Mouse (Mus musculus): Measurements from ENCODE around the gene Gstp2.

Gene Gstp2

GRCm38 (mm10) chr19:4045966-4046865 is at the start of gene Gstp2:
TSS of gene Gstp2 (minus strand) at chr19:4046023.
- DNase-seq (ENCODE audit: low spot score): peak; percentile 79

GRCm38 (mm10) chr19:4094774-4095303 is 49.0 kb upstream of the Gstp2 start:
- DNase-seq (ENCODE audit: low spot score): no peak

- no peak for DNase-seq (ENCODE audit: low spot score)
Measured at GRCm38 (mm10) chr19:4094348-4094747, 48.5 kb upstream of the Gstp2 start.

- no peak for DNase-seq (ENCODE audit: low spot score)
Measured at GRCm38 (mm10) chr19:4093772-4094171, 47.9 kb upstream of the Gstp2 start.

- DNase-seq (ENCODE audit: low spot score): no peak
Measured at GRCm38 (mm10) chr19:4092750-4093149, 46.9 kb upstream of the Gstp2 start.

- no peak for DNase-seq (ENCODE audit: low spot score)
Measured at GRCm38 (mm10) chr19:4091383-4091782, 45.6 kb upstream of the Gstp2 start.

GRCm38 (mm10) chr19:4090446-4090845 is 44.6 kb upstream of the Gstp2 start:
- no peak for DNase-seq (ENCODE audit: low spot score)

- DNase-seq (ENCODE audit: low spot score): no peak
Measured at GRCm38 (mm10) chr19:4089128-4089527, 43.3 kb upstream of the Gstp2 start.

- no peak for DNase-seq (ENCODE audit: low spot score)
Measured at GRCm38 (mm10) chr19:4088146-4088545, 42.3 kb upstream of the Gstp2 start.

- no peak for DNase-seq (ENCODE audit: low spot score)
Measured at GRCm38 (mm10) chr19:4087090-4087489, 41.3 kb upstream of the Gstp2 start.

GRCm38 (mm10) chr19:4086156-4086555 is 40.3 kb upstream of the Gstp2 start:
- DNase-seq (ENCODE audit: low spot score): no peak

- DNase-seq (ENCODE audit: low spot score): no peak
Measured at GRCm38 (mm10) chr19:4084984-4085383, 39.2 kb upstream of the Gstp2 start.

GRCm38 (mm10) chr19:4083826-4084225 is 38.0 kb upstream of the Gstp2 start:
- DNase-seq (ENCODE audit: low spot score): no peak

GRCm38 (mm10) chr19:4083316-4083715 is 37.5 kb upstream of the Gstp2 start:
- no peak for DNase-seq (ENCODE audit: low spot score)

GRCm38 (mm10) chr19:4082219-4082965 is 36.6 kb upstream of the Gstp2 start:
- no peak for DNase-seq (ENCODE audit: low spot score)

GRCm38 (mm10) chr19:4081394-4081793 is 35.6 kb upstream of the Gstp2 start, which contains the start of gene Cabp2:
TSS of gene Cabp2 (plus strand) at chr19:4081578.
- no peak for DNase-seq (ENCODE audit: low spot score)

- no peak for DNase-seq (ENCODE audit: low spot score)
Measured at GRCm38 (mm10) chr19:4080511-4081009, 34.7 kb upstream of the Gstp2 start.

- DNase-seq (ENCODE audit: low spot score): no peak
Measured at GRCm38 (mm10) chr19:4079594-4079993, 33.8 kb upstream of the Gstp2 start.

- DNase-seq (ENCODE audit: low spot score): no peak
Measured at GRCm38 (mm10) chr19:4075531-4075930, 29.7 kb upstream of the Gstp2 start.

GRCm38 (mm10) chr19:4072706-4073424 is 27.0 kb upstream of the Gstp2 start:
- DNase-seq (ENCODE audit: low spot score): no peak

GRCm38 (mm10) chr19:4071406-4071805 is 25.6 kb upstream of the Gstp2 start:
- DNase-seq (ENCODE audit: low spot score): no peak

- DNase-seq (ENCODE audit: low spot score): no peak
Measured at GRCm38 (mm10) chr19:4070756-4071155, 24.9 kb upstream of the Gstp2 start.
